Mouse (Mus musculus) urinary bladder, postnatal 4 days (tissue): ENCODE measurements around the gene Pacrg.

Experiments used
- DNase-seq, 2 experiments: peaks; one replicate each; pipeline ENCODE4 v3.0.0; 2021 to 2022; ENCODE audit warnings: low spot score in 2 of 2

Pacrg gene

GRCm38 (mm10) chr17:10550781-10551520 lies 289.2 kb downstream of the Pacrg start:
- DNase-seq = no peak

DNA sequence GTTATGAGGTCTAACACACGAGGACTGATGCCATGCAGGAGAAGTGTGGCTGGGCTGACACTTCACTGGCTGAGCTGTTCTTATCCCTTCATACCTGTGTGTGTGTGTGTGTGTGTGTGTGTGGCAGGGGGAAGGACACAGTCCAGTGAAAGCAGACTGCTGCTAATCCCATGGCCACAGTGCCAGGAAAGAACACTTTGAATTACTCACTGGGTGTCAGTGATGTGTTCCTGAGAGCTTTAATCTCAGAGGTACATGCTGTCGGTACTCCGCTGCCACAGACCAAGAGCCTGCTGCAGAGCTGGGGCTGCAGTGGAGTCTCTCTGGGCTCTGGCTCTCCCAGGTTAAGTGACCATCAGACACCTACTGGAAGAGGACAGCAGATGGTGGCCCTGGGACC lies 290.3 kb downstream of the Pacrg start:
- no peak for DNase-seq

DNA sequence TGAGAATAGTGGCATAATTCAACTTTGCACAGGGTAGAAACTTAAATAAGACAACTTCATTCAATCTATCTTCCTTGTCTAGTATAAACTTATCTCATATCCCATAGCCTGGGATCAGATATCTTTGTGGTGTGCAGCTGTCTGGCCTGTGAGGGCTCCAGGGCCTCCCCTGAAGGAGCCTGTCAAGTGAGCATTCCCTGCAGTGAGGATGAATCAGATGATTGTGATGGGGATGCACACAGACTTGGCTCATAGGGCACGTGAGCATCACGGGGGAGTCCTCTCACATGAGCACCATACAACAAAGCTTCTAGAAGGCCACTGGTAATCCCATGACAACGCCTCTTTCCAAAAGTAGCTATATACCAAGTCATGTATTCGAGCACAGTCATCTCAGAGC lies 291.1 kb downstream of the Pacrg start:
- DNase-seq = no peak

DNA sequence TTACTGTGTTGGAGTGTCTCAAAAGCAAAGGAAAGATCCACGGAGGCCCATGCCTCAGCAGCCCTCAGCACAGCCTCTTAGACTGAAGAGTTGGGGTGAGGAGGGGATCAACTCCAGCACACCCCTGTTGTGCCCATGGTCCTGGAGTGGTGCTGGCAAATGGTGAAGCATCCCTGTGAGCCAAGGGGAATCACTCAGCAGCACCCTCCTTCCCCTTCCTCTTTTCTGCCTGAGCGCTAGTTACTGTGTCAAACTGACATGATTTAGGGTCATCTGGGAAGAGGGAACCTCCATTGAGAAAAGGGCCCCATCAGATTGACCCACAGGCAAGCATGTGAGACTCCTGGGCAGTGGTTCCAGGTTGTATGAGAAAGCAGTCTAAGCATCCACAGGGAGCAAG lies 299.3 kb downstream of the Pacrg start:
- no peak for DNase-seq

- no peak for DNase-seq
These were observed 305.9 kb downstream of the Pacrg start for GRCm38 (mm10) chr17:10534206-10534605.

DNA sequence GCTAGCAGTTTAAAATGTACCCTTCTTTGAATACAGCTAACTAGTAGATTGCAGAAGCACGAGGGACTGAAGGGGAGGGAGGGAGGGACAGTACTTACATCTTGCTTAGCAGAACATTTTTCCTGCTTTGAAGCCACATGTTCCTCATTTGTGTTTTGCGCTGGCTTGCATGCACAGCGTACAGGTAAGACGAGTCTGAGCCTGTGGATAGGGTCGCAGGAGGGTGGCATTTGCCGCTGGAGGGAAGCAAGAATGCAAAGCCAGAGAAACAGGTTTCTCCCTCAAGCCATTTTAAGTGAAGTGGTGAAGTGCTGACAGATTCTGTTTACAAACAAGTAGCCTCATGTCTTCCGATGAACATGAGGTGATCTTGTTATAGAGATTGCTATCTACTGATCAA lies 306.6 kb downstream of the Pacrg start:
- peak in 1 of 2 experiments; percentile 32 for DNase-seq

- no peak for DNase-seq
These were observed 309.1 kb downstream of the Pacrg start for GRCm38 (mm10) chr17:10531024-10531423.

DNA sequence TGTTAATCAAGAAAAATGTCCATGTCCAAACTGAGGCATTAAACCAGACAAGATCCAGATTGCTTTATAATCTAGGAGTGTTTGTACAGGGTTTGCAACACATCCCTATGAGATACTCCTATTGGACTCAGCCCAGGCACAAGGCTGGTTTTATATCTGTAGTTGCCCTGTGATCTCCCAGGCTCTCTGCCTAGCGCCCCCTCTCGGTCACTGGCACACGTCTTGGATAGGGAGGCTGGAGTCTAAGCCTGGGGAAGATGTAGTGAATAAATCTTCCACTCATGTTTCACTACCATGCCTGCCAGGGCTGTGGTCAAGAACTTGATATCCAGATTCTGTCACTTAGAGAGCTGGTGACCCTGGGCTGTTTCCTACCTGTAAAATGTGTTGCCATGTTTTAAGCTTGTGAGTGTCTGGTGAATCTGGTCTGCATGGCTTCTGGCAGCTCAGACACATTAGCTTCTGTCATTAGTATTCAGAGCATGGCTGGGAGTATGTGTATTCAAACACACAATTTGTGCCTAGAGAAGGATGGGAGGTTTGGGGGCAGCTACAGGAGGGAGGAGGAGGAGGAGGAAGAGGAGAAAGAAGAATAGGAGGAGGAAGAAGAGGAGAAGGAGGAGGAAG lies 310.7 kb downstream of the Pacrg start:
- DNase-seq = no peak

- DNase-seq = no peak
These were observed 318.8 kb downstream of the Pacrg start for GRCm38 (mm10) chr17:10521282-10521681.

- DNase-seq = no peak
These were observed 320.5 kb downstream of the Pacrg start for GRCm38 (mm10) chr17:10519506-10520155.

DNA sequence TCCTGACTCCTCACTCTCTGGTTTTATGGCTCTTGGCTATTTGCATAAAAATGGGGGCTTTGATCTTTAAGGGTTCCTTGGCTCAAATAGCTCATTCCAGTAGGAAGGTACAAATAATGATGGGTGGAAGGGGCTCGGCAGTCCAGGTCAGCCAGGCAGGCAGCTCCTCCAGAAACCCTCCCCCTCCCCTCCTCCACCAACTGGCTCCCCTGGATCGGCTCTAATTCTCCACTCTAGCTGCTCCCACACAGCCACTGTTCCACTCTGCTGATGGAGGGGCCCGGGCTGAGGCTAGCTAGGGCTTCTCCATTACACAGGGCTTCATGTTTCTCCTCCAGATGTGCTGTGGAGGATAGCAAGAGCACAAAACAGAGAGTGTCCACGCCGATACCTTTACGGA lies 325.3 kb downstream of the Pacrg start:
- peak in 1 of 2 experiments; percentile 52 for DNase-seq

DNA sequence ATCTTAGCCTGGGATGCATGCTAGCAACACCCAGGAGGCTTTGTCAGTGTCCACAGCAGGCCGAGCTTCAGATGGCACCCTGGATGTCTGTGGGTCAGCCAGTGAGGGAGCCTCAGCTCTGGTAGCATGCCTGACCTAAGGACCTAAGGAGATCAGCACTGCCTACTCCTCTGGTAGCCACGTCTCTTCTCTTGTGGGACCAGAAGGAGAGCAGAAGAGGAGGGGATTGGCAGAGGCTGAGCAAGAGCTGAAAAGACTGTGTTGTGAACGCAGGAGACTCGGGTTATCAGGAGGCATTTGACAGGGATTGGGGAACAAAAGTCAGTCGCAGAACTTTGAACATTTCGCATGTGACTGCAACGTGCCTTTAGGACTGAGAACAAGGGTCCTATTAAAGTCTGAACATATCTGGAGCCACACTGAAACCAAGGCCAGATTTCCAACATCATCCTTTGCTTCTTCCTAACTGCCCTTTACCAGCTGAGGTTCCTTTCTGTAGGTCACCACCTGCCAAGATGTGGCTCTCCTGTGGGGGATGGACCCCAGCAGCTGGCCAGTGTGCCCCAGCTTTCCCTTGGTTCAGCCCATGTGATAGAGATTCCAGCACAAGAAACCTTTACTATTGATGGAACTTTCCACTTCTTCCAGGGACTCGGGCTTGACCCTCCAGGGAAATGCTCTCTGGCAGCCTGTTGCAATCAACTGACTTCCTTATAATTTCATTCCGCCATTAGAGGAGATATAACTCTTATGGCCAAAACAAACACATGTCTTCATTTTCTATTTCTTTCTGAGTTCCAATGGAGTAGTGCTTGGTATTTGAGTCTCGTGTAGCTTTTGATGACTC lies 329.0 kb downstream of the Pacrg start:
- no peak for DNase-seq

DNA sequence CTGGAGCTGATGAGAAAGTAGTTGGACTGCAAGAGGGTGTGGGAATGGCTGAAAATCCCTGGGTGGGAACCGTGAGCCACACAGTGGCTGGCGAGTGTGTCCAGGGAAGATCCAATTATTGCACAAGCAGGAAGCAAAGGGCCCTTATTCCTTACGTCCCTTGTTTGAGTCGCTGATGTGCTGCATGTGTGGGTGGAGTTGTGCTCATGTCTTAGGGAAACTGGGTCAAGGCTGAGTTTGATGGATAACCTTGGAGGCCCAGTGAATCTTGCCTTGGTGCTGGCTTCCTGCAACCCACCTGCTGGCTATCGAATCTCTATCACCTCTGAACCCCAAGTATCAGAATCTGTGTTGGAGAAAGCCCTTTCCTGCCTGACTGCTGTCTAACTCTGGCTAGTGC lies 329.6 kb downstream of the Pacrg start:
- DNase-seq = no peak

- DNase-seq = no peak
These were observed 332.0 kb downstream of the Pacrg start for GRCm38 (mm10) chr17:10508088-10508487.

GRCm38 (mm10) chr17:10507466-10507865 lies 332.6 kb downstream of the Pacrg start:
- no peak for DNase-seq

- DNase-seq = no peak
These were observed 333.2 kb downstream of the Pacrg start for GRCm38 (mm10) chr17:10506896-10507295.

- DNase-seq = no peak
These were observed 338.7 kb downstream of the Pacrg start for GRCm38 (mm10) chr17:10501439-10501838.

- no peak for DNase-seq
These were observed 339.2 kb downstream of the Pacrg start for GRCm38 (mm10) chr17:10500795-10501432.

DNA sequence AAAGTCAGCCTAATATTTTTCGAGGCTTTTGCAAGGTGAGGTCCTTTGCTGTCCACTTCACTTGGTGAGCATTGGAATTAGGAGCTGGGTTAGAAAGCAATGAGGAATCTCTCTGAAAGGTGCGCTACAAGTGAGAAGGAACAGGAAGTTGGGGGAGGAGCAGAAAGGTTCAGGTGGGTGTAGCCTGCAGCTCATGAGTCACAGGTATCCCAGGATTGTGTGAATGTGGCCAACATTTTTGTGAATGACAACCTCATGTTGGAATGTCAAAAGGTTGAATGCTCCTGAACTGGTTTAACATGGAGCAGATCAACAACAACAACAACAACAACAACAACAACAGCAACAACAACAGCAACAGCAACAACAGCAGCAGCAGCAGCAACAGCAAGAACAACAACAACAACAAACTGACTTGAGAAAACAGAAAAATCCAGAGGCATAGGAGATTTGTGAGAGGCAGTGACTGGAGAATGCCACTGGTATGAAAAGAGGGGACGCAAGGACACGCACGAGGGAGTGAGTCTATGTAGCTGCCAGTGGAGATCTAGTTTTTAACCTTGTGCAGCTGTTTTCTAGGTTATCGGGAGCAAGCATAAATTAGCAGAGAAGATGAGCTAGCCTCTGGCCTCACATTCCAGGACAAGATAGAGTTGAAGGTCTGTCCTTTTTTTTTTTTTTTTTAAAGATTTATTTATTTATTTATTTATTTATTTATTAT lies 341.0 kb downstream of the Pacrg start:
- DNase-seq = no peak

DNA sequence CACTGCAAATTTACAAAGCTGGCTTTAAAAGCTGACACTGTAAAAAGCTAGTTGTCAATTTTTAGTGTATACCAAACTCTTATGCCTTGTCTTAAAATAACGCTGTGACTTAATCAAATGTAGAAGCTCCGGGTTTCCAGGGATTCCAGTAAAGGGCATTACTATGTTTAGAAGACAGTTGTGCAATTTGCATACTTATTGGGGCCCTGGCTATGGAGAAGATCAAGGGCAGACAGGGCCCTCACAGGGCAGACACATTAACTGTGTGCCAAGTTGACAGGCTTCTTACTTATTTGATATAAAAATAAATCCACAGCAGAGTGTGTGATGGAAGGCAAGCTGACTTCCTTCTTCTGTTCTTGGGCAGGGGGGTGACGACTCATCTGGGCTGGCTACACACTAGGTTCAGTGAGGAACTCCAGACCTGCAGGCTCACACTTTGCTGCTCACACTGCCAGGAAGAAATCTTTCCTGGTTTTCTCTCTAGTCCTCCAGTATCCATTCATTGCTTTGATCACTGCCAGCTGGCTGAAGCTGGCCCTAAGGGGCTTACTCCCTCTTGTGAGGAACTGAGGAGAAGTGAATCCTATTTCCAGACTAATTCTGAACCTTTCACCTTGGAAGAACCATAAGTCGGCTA lies 342.2 kb downstream of the Pacrg start:
- DNase-seq = no peak
